Mouse (Mus musculus) B cell, adult 2 months (primary cell): ENCODE measurements around the gene Hmx2.

Experiments
- DNase-seq, 2 experiments: peaks; one replicate each; pipeline ENCODE4 v3.0.0; 2022

The Hmx2 gene

DNA sequence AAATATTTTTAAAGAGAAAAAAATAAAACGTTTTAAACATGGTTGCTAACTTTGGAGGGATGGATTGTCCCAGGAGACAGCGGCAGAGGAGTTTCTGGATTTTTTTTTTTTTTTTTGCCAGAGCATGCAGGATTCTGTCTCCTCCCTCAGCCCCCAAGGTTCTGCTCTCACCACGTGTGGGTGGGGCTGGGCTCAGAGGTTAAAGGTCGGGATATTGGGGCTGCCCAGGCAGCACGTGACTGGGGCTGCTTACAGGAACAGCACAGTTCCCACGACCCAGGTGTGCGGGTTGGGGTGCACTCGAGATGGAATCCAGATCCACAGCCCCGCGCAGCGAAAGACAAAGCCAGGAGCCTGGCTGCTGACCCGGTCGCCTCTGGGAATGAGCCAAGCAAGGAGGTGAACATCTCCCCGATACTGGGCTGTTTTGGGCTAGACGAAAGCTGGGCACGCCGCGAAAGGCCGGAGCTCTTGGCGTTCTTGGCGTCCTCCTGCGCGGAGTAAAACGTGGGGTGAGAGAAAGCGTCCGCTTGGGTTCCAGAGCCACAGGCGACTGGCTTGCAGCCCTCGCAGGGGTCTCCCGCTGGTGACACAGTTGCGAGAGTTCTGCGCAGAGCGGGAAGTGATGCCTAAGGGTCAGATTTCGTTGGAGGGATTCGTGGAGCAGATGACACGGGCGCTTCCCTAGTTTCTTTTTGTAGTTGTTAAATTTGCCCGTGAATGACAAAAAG is 8.1 kb downstream of the Hmx2 start:
- DNase-seq: peak; percentile 37 to 55

DNA sequence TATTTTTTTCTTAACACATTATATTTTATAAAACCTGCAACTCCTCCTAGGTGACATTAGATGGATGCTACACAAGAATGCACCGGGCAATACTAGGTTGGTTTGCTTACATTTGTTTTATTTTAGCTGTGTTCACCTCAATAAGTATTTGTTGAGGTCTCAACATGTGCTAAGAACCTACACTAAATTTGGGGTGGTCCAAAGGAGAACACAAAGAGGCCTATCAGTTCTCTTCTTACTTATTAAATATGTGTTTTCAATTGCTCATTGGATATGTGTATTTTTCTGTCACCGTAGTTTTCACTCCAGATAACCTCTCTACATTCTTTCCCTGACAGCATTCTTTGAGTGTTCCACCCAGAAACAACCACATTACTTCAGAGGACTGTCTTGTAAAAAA is 9.2 kb downstream of the Hmx2 start:
- DNase-seq: no peak

DNA sequence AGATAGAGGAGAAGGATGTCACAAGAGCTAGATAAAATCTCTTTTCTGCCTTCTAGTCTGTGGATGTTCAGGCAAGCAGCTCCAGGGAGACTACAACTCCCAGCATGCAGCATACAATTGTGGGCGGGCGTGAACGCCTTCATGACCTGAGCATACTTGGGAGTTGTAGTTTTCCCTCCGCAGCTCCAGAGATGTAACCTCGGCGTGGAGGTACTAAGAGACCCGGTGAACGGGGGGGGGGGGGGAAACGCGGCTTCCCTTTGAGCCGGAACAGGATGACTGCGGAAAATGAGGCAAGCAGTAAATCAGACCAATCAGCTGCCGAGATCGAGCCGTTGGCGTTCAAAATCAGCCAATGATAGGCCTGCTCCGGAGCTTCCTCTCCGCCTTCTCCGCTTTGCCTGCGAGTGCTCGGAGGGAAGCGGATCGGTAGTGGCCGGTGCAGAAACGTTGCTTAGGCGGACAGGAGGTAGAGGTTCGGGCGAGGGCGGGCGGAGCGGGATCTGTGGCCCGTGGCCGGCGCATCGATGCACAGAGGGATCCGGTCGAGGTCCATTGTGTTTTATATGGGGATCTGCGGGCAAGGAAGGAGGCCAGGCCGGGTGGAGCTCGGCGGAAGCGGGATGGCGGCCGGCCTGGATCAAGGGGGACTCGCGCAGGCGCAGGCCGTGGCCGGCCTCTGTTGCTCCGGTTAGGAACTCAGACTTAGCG is 11.6 kb downstream of the Hmx2 start, which contains the start of gene Bub3:
TSS of gene Bub3 (plus strand) at position 237 of the 711 bp plus-strand sequence.
- DNase-seq: peak; percentile 88 to 91

- DNase-seq: no peak
Measured at GRCm38 (mm10) chr7:131560697-131561042, 12.1 kb downstream of the Hmx2 start.

DNA sequence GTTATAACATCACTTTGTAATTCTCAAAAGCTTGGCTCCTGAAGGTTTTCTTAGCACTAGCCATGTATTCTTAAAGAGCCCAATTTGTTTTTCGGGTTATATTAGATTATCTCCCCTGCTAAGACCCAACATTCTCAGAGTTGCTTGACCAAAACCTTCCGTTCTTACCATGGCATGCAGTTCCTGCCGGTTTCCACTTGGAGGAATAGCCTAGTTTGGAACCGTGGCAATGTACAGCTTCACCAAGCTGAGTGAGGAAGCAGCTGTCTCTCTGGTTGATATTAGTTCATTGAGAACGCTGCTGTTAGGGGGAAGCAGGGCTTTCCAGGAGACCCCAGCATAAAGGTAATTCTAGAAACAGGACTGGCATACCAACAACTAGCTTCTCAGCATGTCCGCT is 26.7 kb downstream of the Hmx2 start:
- DNase-seq: no peak

- no peak for DNase-seq
Measured at GRCm38 (mm10) chr7:131582178-131582577, 33.6 kb downstream of the Hmx2 start.

DNA sequence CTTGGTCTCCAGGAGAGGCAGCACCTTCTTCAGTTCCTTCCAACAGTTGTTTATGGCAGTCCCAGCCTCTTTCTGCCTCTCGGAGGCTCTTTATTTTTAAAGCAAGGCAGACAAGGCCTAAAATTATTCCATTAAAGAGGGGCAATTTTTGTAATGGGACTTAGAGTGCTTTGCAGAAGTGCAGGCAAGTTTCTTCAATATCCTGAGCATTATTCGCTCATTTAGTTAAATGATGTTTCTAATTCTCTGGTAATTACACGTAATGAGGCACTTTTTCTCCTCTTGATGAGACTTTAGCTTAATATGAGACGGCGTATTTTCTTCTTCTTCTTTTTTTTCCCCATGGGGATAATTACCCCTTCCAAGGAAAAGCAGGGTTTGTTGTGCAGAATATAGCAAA is 37.0 kb downstream of the Hmx2 start:
- no peak for DNase-seq

DNA sequence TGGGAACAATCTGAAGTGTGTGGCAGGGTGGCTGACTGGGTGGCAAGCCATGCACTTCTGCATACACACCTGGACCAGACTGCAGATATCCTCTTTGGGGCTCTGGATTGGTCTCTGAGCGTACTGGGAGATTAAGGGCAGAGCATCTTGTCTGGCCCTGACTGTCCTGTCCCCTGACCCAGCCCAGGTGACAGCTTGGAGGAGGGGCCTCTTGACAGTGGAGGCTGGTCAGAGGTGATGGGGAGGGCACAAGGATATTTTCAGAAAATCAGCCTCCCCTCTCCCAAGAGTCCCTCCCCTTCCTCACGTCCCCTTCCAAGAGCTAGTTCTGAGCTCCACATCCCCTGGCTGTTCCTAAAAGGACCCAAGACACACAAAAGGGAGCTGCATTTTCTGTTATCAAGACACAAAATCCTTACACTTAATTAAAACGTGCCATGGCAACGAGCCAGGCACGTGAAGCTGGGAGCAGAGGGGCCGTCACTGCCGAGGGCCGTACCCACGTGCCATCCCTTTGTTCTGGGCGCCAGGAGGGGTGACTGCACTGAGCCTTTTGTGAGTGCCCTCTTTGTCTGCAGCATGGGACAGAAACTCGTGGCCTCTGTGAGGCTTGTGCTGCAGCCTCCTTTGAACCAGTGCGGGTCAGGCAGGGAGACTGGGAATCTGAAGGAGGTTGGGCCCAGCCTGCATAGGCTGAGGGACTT is 49.4 kb downstream of the Hmx2 start:
- DNase-seq: no peak

- no peak for DNase-seq
Measured at GRCm38 (mm10) chr7:131598483-131598824, 49.9 kb downstream of the Hmx2 start.

DNA sequence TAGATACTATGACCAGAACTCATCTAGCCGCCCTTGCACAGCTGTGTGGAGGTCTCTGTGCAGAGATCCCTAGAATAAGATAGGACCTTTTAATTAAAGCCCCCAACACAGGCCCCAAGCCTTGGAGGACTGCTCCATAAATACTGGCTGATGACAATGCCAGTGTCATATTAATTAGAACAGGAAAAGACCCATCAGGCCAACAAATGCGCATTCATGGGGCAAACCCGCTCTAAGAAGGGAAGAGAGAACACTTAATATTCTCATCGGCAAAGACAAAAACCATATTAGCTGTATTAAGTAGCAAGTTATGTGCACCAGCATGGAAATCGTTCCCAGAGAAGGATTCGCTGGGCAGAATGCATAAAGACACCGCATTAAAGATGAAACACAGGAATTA is 53.5 kb downstream of the Hmx2 start:
- DNase-seq: no peak

DNA sequence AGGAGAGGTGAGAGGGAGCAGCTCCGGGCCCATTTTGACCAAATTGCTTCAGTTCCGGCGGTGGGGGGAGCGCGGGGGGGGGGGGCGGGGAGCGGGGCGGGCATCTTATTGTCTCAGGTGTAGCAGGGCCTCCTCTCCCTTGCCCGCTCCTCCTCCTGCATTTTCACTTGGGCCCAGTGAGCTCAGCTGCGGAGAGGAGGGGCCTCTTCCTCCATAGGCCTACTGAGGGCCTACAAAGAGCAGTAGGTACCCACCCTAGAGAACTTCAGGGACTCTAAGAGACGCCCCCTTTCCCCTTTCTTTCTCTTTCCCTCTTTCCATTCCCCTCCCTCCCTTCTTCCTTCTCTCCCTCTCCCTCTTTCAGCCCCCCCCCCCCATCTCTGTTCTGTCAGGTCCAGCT is 54.6 kb downstream of the Hmx2 start:
- no peak for DNase-seq

DNA sequence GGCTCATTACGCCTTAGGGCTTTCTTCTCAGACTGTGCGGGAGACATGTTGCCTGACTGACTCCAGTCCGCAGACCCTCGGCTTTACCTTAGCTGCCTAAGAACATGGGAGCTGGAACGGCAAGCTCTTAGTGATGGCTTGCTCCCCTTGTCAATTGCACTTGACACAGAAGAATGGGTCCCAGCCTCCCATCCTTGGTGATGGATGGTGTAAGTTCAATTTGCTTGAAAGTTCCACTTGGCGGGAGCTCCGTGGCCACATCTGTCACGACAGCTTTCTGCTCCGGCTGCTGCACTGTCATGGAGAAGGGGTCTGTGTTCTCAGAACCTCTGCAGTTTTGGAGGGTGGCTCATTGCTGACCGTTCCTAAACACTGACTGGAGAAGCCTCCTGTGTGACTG is 56.4 kb downstream of the Hmx2 start:
- DNase-seq: no peak

DNA sequence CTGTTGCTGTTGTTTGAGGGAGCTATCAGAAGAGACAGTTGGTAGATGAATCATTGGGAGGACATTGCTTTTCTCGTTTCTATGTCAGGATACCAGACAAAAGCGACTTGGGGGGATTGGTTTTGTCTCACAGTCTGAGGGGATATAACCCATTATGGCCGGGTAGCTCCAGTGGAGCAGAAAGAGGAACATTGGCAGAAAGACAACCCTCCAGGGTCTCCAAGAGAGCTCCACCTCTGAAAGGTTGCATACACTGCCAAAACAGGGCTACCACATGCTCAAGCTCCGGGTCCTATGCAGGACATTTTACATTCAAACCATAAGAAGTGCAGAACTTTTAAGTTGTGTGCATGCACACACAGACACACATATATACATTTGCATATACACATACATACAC is 56.9 kb downstream of the Hmx2 start:
- DNase-seq: no peak
